Mouse (Mus musculus): Measurements from ENCODE around the gene Oxsr1. TPM values are rescaled to one million over a fixed set of nuclear protein-coding genes. Genes with fewer than 3 reads are reported as not detected.
"Not testable (repeated sequence)": the region's sequence is repeated elsewhere in the genome, so short reads cannot be mapped to it uniquely, and the experiment has no call there.

Oxsr1 gene
- total RNA-seq, 2 experiments from 2014 or later, result 37.8 to 39.9 TPM

- intact Hi-C loops (cut with DNase I), result loop anchor here (5.0 kb wide), 1 partner anchor 112 kb away; no protein-coding TSS in a partner anchor
- DNase-seq, result no peak
These were observed 81.8 kb downstream of the Oxsr1 start for GRCm38 (mm10) chr9:119240286-119240997.

GRCm38 (mm10) chr9:119239274-119239673 lies 83.0 kb downstream of the Oxsr1 start:
- DNase-seq, result no peak
- intact Hi-C loops (cut with DNase I), result no loop called here

GRCm38 (mm10) chr9:119238796-119239195 lies 83.4 kb downstream of the Oxsr1 start:
- intact Hi-C loops (cut with DNase I), result no loop called here

GRCm38 (mm10) chr9:119231552-119231951 lies 90.7 kb downstream of the Oxsr1 start:
- DNase-seq, result no peak

More at GRCm38 (mm10) chr9:119238796-119239195, 83.4 kb downstream of the Oxsr1 start:
- DNase-seq, result no peak

GRCm38 (mm10) chr9:119230829-119231228 lies 91.4 kb downstream of the Oxsr1 start:
- DNase-seq, result no peak
- intact Hi-C loops (cut with DNase I), result no loop called here

More at GRCm38 (mm10) chr9:119231552-119231951, 90.7 kb downstream of the Oxsr1 start:
- intact Hi-C loops (cut with DNase I), result no loop called here

GRCm38 (mm10) chr9:119220249-119220648 lies 102.0 kb downstream of the Oxsr1 start:
- intact Hi-C loops (cut with DNase I), result no loop called here
- no peak for DNase-seq

- intact Hi-C loops (cut with DNase I), result no loop called here
These were observed 102.6 kb downstream of the Oxsr1 start for GRCm38 (mm10) chr9:119219667-119220066.

GRCm38 (mm10) chr9:119215341-119215740 lies 106.9 kb downstream of the Oxsr1 start:
- intact Hi-C loops (cut with DNase I); DNase-seq: not testable (repeated sequence)

More at GRCm38 (mm10) chr9:119219667-119220066, 102.6 kb downstream of the Oxsr1 start:
- DNase-seq, result no peak

GRCm38 (mm10) chr9:119214601-119215000 lies 107.6 kb downstream of the Oxsr1 start:
- DNase-seq, result no peak
- intact Hi-C loops (cut with DNase I), result no loop called here

GRCm38 (mm10) chr9:119212996-119213395 lies 109.2 kb downstream of the Oxsr1 start:
- intact Hi-C loops (cut with DNase I), result no loop called here
- DNase-seq, result no peak

- intact Hi-C loops (cut with DNase I), result no loop called here
- DNase-seq, result no peak
These were observed 113.2 kb downstream of the Oxsr1 start, which contains the start of gene Slc22a13 for GRCm38 (mm10) chr9:119208998-119209397. Gene Slc22a13, minus strand, starts transcription at chr9:119209098.

- intact Hi-C loops (cut with DNase I), result no loop called here
These were observed 115.1 kb downstream of the Oxsr1 start for GRCm38 (mm10) chr9:119207113-119207512.

GRCm38 (mm10) chr9:119206666-119207065 lies 115.6 kb downstream of the Oxsr1 start:
- no peak for DNase-seq
- intact Hi-C loops (cut with DNase I), result no loop called here

More at GRCm38 (mm10) chr9:119207113-119207512, 115.1 kb downstream of the Oxsr1 start:
- DNase-seq, result no peak

- intact Hi-C loops (cut with DNase I), result no loop called here
- no peak for DNase-seq
These were observed 116.5 kb downstream of the Oxsr1 start for GRCm38 (mm10) chr9:119205756-119206155.

- intact Hi-C loops (cut with DNase I), result no loop called here
These were observed 118.6 kb downstream of the Oxsr1 start for GRCm38 (mm10) chr9:119203617-119204016.

GRCm38 (mm10) chr9:119201653-119202052 lies 120.6 kb downstream of the Oxsr1 start:
- DNase-seq, result no peak
- intact Hi-C loops (cut with DNase I), result no loop called here

More at GRCm38 (mm10) chr9:119203617-119204016, 118.6 kb downstream of the Oxsr1 start:
- no peak for DNase-seq

- intact Hi-C loops (cut with DNase I), result no loop called here
- DNase-seq, result no peak
These were observed 122.9 kb downstream of the Oxsr1 start for GRCm38 (mm10) chr9:119199151-119199861.

GRCm38 (mm10) chr9:119192202-119192990 lies 129.8 kb downstream of the Oxsr1 start:
- peak; percentile 9 to 41 for DNase-seq
- intact Hi-C loops (cut with DNase I), result no loop called here
